Mouse (Mus musculus): ENCODE measurements around the gene Thyn1. TPM values are rescaled to one million over a fixed set of nuclear protein-coding genes. Genes with fewer than 3 reads are reported as not detected.

The Thyn1 gene
- 122 TPM in 2 replicates for polyA plus RNA-seq (2015; fragmentation: Nextera tagmentation; extraction: Ambion mirVana)

- Histone ChIP-seq H3K4me3 (peak within 1 kb of the TSS; percentile 86), H3K9ac (peak within 1 kb of the TSS; percentile 67), H3K27me3 (replicated peaks) (no peaks in the 10 kb centered on the region), H3K36me3 (replicated peaks) (peaks cover 5% of the 10 kb centered on the region), H3K4me1 (peaks cover 28% of the 10 kb centered on the region), H3K9me3 (no peaks in the 10 kb centered on the region), H3K4me2 (peak within 1 kb of the TSS; percentile 86), H3K27ac (peak within 1 kb of the TSS; percentile 78)
- WGBS, result under 1% methylated on average over 35 of the region's 35 CpGs
- ATAC-seq (replicated peaks), result peak; percentile 99
Measured at GRCm38 (mm10) chr9:26999461-27000395, at the start of gene Thyn1, which contains the start of gene Acad8. Gene Thyn1 (plus strand): TSS chr9:26999710. Gene Acad8 (minus strand): TSS chr9:26999566.

GRCm38 (mm10) chr9:26977754-26978153 is 21.8 kb upstream of the Thyn1 start:
- no peak for ATAC-seq (replicated peaks)
- no peaks in the 10 kb centered on the region for H3K4me1 ChIP-seq

GRCm38 (mm10) chr9:26978776-26979175 is 20.7 kb upstream of the Thyn1 start:
- no peak overlapping the region for H3K4me3 ChIP-seq
- no peak overlapping the region for H3K4me2 ChIP-seq
- H3K36me3 ChIP-seq (replicated peaks), result peaks cover 19% of the 10 kb centered on the region; the same call in 1 of the 2 replicates
- H3K27me3 ChIP-seq (replicated peaks), result no peaks in the 10 kb centered on the region
- H3K9ac ChIP-seq, result no peak overlapping the region
- 88% methylated on average over 3 of the region's 3 CpGs for WGBS
- ATAC-seq (replicated peaks), result no peak
- no peak overlapping the region for H3K27ac ChIP-seq
- H3K9me3 ChIP-seq, result no peaks in the 10 kb centered on the region
- no peaks in the 10 kb centered on the region for H3K4me1 ChIP-seq

More at GRCm38 (mm10) chr9:26977754-26978153, 21.8 kb upstream of the Thyn1 start:
- Histone ChIP-seq H3K4me3 (no peak overlapping the region), H3K4me2 (no peak overlapping the region), H3K27ac (no peak overlapping the region), H3K9ac (no peak overlapping the region), H3K9me3 (no peaks in the 10 kb centered on the region), H3K36me3 (replicated peaks) (peaks cover 24% of the 10 kb centered on the region; the same call in 1 of the 2 replicates), H3K27me3 (replicated peaks) (no peaks in the 10 kb centered on the region)
- 91% methylated on average over 9 of the region's 9 CpGs for WGBS

GRCm38 (mm10) chr9:26985090-26985613 is 14.4 kb upstream of the Thyn1 start:
- H3K9me3 ChIP-seq, result no peaks in the 10 kb centered on the region
- H3K27ac ChIP-seq, result no peak overlapping the region
- no peak for ATAC-seq (replicated peaks)
- H3K4me2 ChIP-seq, result no peak overlapping the region
- H3K4me1 ChIP-seq, result no peaks in the 10 kb centered on the region
- 96% methylated on average over 2 of the region's 2 CpGs for WGBS
- no peak overlapping the region for H3K9ac ChIP-seq
- H3K4me3 ChIP-seq, result no peak overlapping the region
- no peaks in the 10 kb centered on the region for H3K27me3 ChIP-seq (replicated peaks)
- peaks cover 37% of the 10 kb centered on the region for H3K36me3 ChIP-seq (replicated peaks)

- Histone ChIP-seq H3K9me3 (no peaks in the 10 kb centered on the region), H3K27ac (no peak overlapping the region), H3K36me3 (replicated peaks) (peaks cover 41% of the 10 kb centered on the region), H3K4me3 (no peak overlapping the region), H3K4me1 (no peaks in the 10 kb centered on the region), H3K9ac (no peak overlapping the region), H3K27me3 (replicated peaks) (no peaks in the 10 kb centered on the region), H3K4me2 (no peak overlapping the region)
- 98% methylated on average over 6 of the region's 6 CpGs for WGBS
- no peak for ATAC-seq (replicated peaks)
Measured at GRCm38 (mm10) chr9:26985668-26986277, 13.7 kb upstream of the Thyn1 start.

GRCm38 (mm10) chr9:26990181-26990580 is 9.3 kb upstream of the Thyn1 start:
- Histone ChIP-seq H3K4me1 (no peaks in the 10 kb centered on the region), H3K36me3 (replicated peaks) (peaks cover 38% of the 10 kb centered on the region)
- ATAC-seq (replicated peaks), result no peak

GRCm38 (mm10) chr9:26993118-26993517 is 6.4 kb upstream of the Thyn1 start:
- H3K4me2 ChIP-seq, result no peak overlapping the region
- ATAC-seq (replicated peaks), result no peak
- H3K9ac ChIP-seq, result no peak overlapping the region
- H3K27me3 ChIP-seq (replicated peaks), result no peaks in the 10 kb centered on the region
- H3K9me3 ChIP-seq, result no peaks in the 10 kb centered on the region
- peaks cover 2% of the 10 kb centered on the region; the same call in 1 of the 2 replicates for H3K4me1 ChIP-seq
- 93% methylated on average over 10 of the region's 10 CpGs for WGBS
- peaks cover 27% of the 10 kb centered on the region for H3K36me3 ChIP-seq (replicated peaks)
- H3K27ac ChIP-seq, result no peak overlapping the region
- H3K4me3 ChIP-seq, result no peak overlapping the region

More at GRCm38 (mm10) chr9:26990181-26990580, 9.3 kb upstream of the Thyn1 start:
- Histone ChIP-seq H3K27me3 (replicated peaks) (no peaks in the 10 kb centered on the region), H3K9ac (no peak overlapping the region), H3K27ac (no peak overlapping the region), H3K9me3 (no peaks in the 10 kb centered on the region), H3K4me2 (no peak overlapping the region), H3K4me3 (no peak overlapping the region)
- WGBS, result 98% methylated on average over 4 of the region's 4 CpGs

GRCm38 (mm10) chr9:26993900-26994299 is 5.6 kb upstream of the Thyn1 start:
- 79% methylated on average over 3 of the region's 3 CpGs for WGBS

GRCm38 (mm10) chr9:26997062-26997461 is 2.4 kb upstream of the Thyn1 start:
- Histone ChIP-seq H3K9ac (no peak overlapping the region), H3K4me3 (no peak overlapping the region), H3K4me1 (peaks cover 28% of the 10 kb centered on the region), H3K27me3 (replicated peaks) (no peaks in the 10 kb centered on the region), H3K9me3 (no peaks in the 10 kb centered on the region), H3K27ac (no peak overlapping the region), H3K36me3 (replicated peaks) (no peaks in the 10 kb centered on the region), H3K4me2 (no peak overlapping the region)
- no peak for ATAC-seq (replicated peaks)
- 95% methylated on average over 3 of the region's 3 CpGs for WGBS

More at GRCm38 (mm10) chr9:26993900-26994299, 5.6 kb upstream of the Thyn1 start:
- Histone ChIP-seq H3K4me3 (no peak overlapping the region), H3K36me3 (replicated peaks) (peaks cover 23% of the 10 kb centered on the region), H3K4me1 (peaks cover 8% of the 10 kb centered on the region), H3K4me2 (no peak overlapping the region), H3K27ac (no peak overlapping the region), H3K27me3 (replicated peaks) (no peaks in the 10 kb centered on the region), H3K9me3 (no peaks in the 10 kb centered on the region), H3K9ac (no peak overlapping the region)
- ATAC-seq (replicated peaks), result no peak

- 97% methylated on average over 2 of the region's 2 CpGs for WGBS
- no peak for ATAC-seq (replicated peaks)
- no peak overlapping the region for H3K4me2 ChIP-seq
- no peak overlapping the region for H3K9ac ChIP-seq
- H3K36me3 ChIP-seq (replicated peaks), result no peaks in the 10 kb centered on the region
- H3K4me3 ChIP-seq, result no peak overlapping the region
- no peaks in the 10 kb centered on the region for H3K27me3 ChIP-seq (replicated peaks)
- no peak overlapping the region for H3K27ac ChIP-seq
- H3K4me1 ChIP-seq, result peaks cover 28% of the 10 kb centered on the region
- H3K9me3 ChIP-seq, result no peaks in the 10 kb centered on the region
Measured at GRCm38 (mm10) chr9:26997501-26997900, 2.0 kb upstream of the Thyn1 start.

- peak overlapping the region; percentile 86 for H3K4me3 ChIP-seq
- no peaks in the 10 kb centered on the region for H3K9me3 ChIP-seq
- H3K27ac ChIP-seq, result peak overlapping the region; percentile 78
- 3% methylated on average over 29 of the region's 29 CpGs for WGBS
- H3K36me3 ChIP-seq (replicated peaks), result peaks cover 5% of the 10 kb centered on the region
- no peaks in the 10 kb centered on the region for H3K27me3 ChIP-seq (replicated peaks)
- H3K4me1 ChIP-seq, result peaks cover 28% of the 10 kb centered on the region
- H3K9ac ChIP-seq, result peak overlapping the region; percentile 67
- H3K4me2 ChIP-seq, result peak overlapping the region; percentile 86
- ATAC-seq (replicated peaks), result peak; percentile 74; the same call in 1 of the 2 replicates
Measured at GRCm38 (mm10) chr9:26998669-26999460, 645 bp upstream of the Thyn1 start.
